Mouse (Mus musculus) forebrain, postnatal 0 days (tissue): Measurements from ENCODE around the gene Popdc3. TPM values are rescaled to one million over a fixed set of nuclear protein-coding genes. Genes with fewer than 3 reads are reported as not detected.
A peak's percentile ranks its signal among the peaks of the same experiment; 100 is the strongest.

Experiments used
- ATAC-seq: fragments of 200-750 bp; cut with Nextera tagmentation; 2 replicates; pipeline ENCODE4 v1.8.0; 2017; ENCODE audit warnings: mild to moderate bottlenecking, moderate library complexity
- DNase-seq: peaks from one replicate; pipeline ENCODE4 v3.0.0-alpha.2; 2015
- H3K27ac ChIP-seq: fragments of 300-500 bp; sonication (generic); 2 replicates; pipeline ENCODE4 v1.5.1; 2014; ENCODE audit warnings: low read depth, mild to moderate bottlenecking, antibody characterized with exemption, low read length, moderate library complexity, mixed read lengths
- H3K27me3 ChIP-seq: fragments of 300-500 bp; sonication (generic); 2 replicates; pipeline ENCODE4 v1.6.1; 2014; ENCODE audit warnings: mild to moderate bottlenecking, low read length, mixed read lengths; ENCODE audit not compliant: insufficient read depth
- H3K36me3 ChIP-seq: fragments of 300-500 bp; sonication (generic); 2 replicates; pipeline ENCODE4 v1.6.1; 2014; ENCODE audit warnings: mild to moderate bottlenecking, moderate library complexity; ENCODE audit not compliant: insufficient read depth
- H3K4me1 ChIP-seq: fragments of 300-500 bp; sonication (generic); 2 replicates; pipeline ENCODE4 v1.6.1; 2014; ENCODE audit warnings: antibody characterized with exemption; ENCODE audit not compliant: insufficient read depth
- H3K4me2 ChIP-seq: fragments of 300-500 bp; sonication (generic); 2 replicates; pipeline ENCODE4 v1.6.1; 2014; ENCODE audit warnings: low read depth, mild to moderate bottlenecking, moderate library complexity
- H3K4me3 ChIP-seq: fragments of 300-500 bp; sonication (generic); 2 replicates; pipeline ENCODE4 v1.5.1; 2014; ENCODE audit warnings: low read depth, low read length, mixed read lengths
- H3K9ac ChIP-seq: fragments of 300-500 bp; sonication (generic); 2 replicates; pipeline ENCODE4 v1.6.1; 2014; ENCODE audit warnings: mild to moderate bottlenecking
- H3K9me3 ChIP-seq: fragments of 300-500 bp; sonication (generic); 2 replicates; pipeline ENCODE4 v1.6.1; 2016; ENCODE audit warnings: low read length
- CTCF ChIP-seq: sonication (generic); IDR thresholded peaks from 2 replicates; pipeline ENCODE4 v1.5.1; 2016; ENCODE audit warnings: antibody characterized with exemption, control low read depth, low read depth
- WGBS: fragments of 180-500 bp; shearing (Covaris S2); extraction: QIAGEN DNeasy Blood & Tissue Kit; methylation state at CpG from one replicate; pipeline ENCODE4 v1.1.7; 2014; 5-methylcytosine and 5-hydroxymethylcytosine counted together
- polyA plus RNA-seq: library from polyadenylated mRNA; unstranded; fragments of >200 nt; fragmentation: Nextera tagmentation; extraction: Ambion mirVana; gene quantifications from 2 replicates; pipeline ENCODE4 v1.2.1, GENCODE M21; 2015
- total RNA-seq: library from RNA; depleted of rRNA; stranded (reverse); fragments of >200 nt; gene quantifications from 2 replicates; pipeline ENCODE4 v1.2.3, GENCODE M21; 2014

The Popdc3 gene
- total and polyA plus RNA-seq, 2 experiments from 2014 or later: 2.3 to 2.9 TPM

DNA sequence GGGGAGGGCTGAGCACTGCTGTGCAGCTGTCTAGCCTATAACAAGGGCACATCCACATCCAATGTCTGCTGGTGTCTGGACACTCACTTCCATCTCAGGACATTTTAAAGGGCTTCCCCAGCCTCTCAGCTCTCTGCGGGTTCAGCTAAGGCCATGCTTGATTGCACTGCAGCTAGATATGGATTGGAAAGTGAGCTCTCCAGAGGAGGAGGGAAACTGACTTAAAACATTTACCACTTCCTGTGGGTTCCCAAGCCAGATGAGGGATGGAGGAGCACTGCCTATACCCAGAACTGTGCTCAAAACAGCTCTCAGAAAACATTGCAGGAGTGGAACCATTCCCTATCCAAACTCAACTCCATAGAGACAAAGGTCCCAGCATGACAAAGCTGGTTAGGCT lies 82.6 kb downstream of the Popdc3 start:
- no peaks in the 10 kb centered on the region for H3K36me3 ChIP-seq
- no peak for ATAC-seq
- TF ChIP-seq CTCF: no peak
- H3K27me3 ChIP-seq: no peaks in the 10 kb centered on the region
- DNase-seq: no peak
- no peak overlapping the region for H3K4me3 ChIP-seq
- no peak overlapping the region for H3K9ac ChIP-seq
- H3K4me1 ChIP-seq: no peaks in the 10 kb centered on the region
- no peak overlapping the region for H3K4me2 ChIP-seq
- H3K9me3 ChIP-seq: peaks cover 3% of the 10 kb centered on the region; the same call in 1 of the 2 replicates
- WGBS: 100% methylated on average over 1 of the region's 1 CpGs
- no peak overlapping the region for H3K27ac ChIP-seq

DNA sequence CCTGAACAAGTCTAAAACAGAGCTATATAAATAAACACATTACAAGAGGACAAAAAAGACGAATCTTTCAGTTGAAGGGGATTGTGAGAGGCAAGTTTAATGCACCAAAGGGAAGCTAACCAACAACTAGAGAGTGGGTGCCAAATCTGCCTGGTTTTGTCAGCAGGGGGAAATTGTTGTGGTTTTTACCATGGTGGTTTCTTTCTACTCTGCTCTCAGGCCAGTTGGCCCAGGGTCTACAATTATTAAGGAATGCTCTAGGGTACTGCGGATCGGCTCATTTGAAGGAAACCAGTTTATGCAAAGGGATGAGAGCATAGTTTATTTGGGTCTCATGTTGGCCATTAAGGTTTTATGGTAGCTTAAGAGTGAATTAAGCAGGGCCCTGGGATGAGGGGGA lies 84.2 kb downstream of the Popdc3 start:
- TF ChIP-seq CTCF: no peak
- Histone ChIP-seq H3K36me3 (no peaks in the 10 kb centered on the region), H3K4me2 (no peak overlapping the region), H3K4me3 (no peak overlapping the region), H3K9me3 (no peaks in the 10 kb centered on the region), H3K4me1 (no peaks in the 10 kb centered on the region), H3K27ac (no peak overlapping the region), H3K27me3 (no peaks in the 10 kb centered on the region), H3K9ac (no peak overlapping the region)
- DNase-seq (no peak), ATAC-seq (no peak)
- WGBS: 78% methylated on average over 3 of the region's 3 CpGs

GRCm38 (mm10) chr10:45276499-45276898 lies 98.6 kb downstream of the Popdc3 start:
- DNase-seq (no peak), ATAC-seq (no peak)
- no peaks in the 10 kb centered on the region for H3K27me3 ChIP-seq
- H3K4me1 ChIP-seq: no peaks in the 10 kb centered on the region
- no peak overlapping the region for H3K4me3 ChIP-seq
- TF ChIP-seq CTCF: no peak
- no peaks in the 10 kb centered on the region for H3K36me3 ChIP-seq
- 42% methylated on average over 3 of the region's 3 CpGs for WGBS
- no peak overlapping the region for H3K27ac ChIP-seq
- no peak overlapping the region for H3K9ac ChIP-seq
- no peak overlapping the region for H3K4me2 ChIP-seq
- H3K9me3 ChIP-seq: no peaks in the 10 kb centered on the region

DNA sequence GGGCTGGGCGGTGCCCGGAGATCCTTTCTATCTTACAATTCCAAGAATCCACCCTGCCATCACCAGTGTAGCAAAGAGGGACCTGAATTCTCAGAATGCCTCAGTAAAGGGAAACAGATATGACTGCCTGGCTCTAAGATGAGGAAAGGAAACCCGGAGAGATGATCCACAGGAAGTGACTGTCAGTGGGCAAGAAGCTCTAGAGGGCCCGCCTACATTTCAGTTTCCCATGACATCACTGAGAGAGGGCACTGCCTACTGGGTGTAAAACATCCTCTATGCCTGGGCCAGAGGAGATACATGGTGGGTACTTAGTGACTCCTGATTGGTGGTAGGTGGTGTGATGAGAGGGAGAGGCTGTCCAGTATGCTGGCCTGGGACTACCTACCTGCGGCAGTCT lies 99.1 kb downstream of the Popdc3 start:
- no peaks in the 10 kb centered on the region for H3K4me1 ChIP-seq
- TF ChIP-seq CTCF: no peak
- H3K9ac ChIP-seq: no peak overlapping the region
- no peaks in the 10 kb centered on the region for H3K9me3 ChIP-seq
- no peak overlapping the region for H3K4me3 ChIP-seq
- no peaks in the 10 kb centered on the region for H3K27me3 ChIP-seq
- DNase-seq: no peak
- no peaks in the 10 kb centered on the region for H3K36me3 ChIP-seq
- no peak overlapping the region for H3K27ac ChIP-seq
- no peak for ATAC-seq
- H3K4me2 ChIP-seq: no peak overlapping the region
- WGBS: 90% methylated on average over 5 of the region's 5 CpGs

GRCm38 (mm10) chr10:45285651-45286050 lies 107.8 kb downstream of the Popdc3 start:
- 79% methylated on average over 5 of the region's 5 CpGs for WGBS
- no peak overlapping the region for H3K9ac ChIP-seq
- peaks cover 10% of the 10 kb centered on the region for H3K27me3 ChIP-seq
- no peak for DNase-seq
- TF ChIP-seq CTCF: no peak
- H3K9me3 ChIP-seq: no peaks in the 10 kb centered on the region
- no peaks in the 10 kb centered on the region for H3K36me3 ChIP-seq
- no peak for ATAC-seq
- H3K4me1 ChIP-seq: no peaks in the 10 kb centered on the region
- H3K27ac ChIP-seq: no peak overlapping the region
- H3K4me2 ChIP-seq: no peak overlapping the region
- no peak overlapping the region for H3K4me3 ChIP-seq

- no peak for TF ChIP-seq CTCF
- Histone ChIP-seq H3K4me1 (no peaks in the 10 kb centered on the region), H3K4me2 (no peak overlapping the region), H3K27me3 (peaks cover 14% of the 10 kb centered on the region), H3K4me3 (no peak overlapping the region), H3K9ac (no peak overlapping the region), H3K27ac (no peak overlapping the region), H3K9me3 (no peaks in the 10 kb centered on the region), H3K36me3 (no peaks in the 10 kb centered on the region)
- DNase-seq (no peak), ATAC-seq (no peak)
- 66% methylated on average over 7 of the region's 7 CpGs for WGBS
Measured at GRCm38 (mm10) chr10:45288351-45288750, 110.5 kb downstream of the Popdc3 start.

GRCm38 (mm10) chr10:45289218-45290105 lies 111.6 kb downstream of the Popdc3 start:
- no peaks in the 10 kb centered on the region for H3K4me1 ChIP-seq
- peak overlapping the region; percentile 58 for H3K4me3 ChIP-seq
- 3% methylated on average over 71 of the region's 71 CpGs for WGBS
- H3K9ac ChIP-seq: peak overlapping the region; percentile 44
- no peaks in the 10 kb centered on the region for H3K9me3 ChIP-seq
- H3K27ac ChIP-seq: no peak overlapping the region
- TF ChIP-seq CTCF: no peak
- no peaks in the 10 kb centered on the region for H3K36me3 ChIP-seq
- H3K4me2 ChIP-seq: peak overlapping the region; percentile 98
- peaks cover 14% of the 10 kb centered on the region for H3K27me3 ChIP-seq
- ATAC-seq (peak; percentile 81), DNase-seq (peak; percentile 45)
